Mouse (Mus musculus): ENCODE results near the gene Rassf6.

Gene Rassf6

GRCm38 (mm10) chr5:90640286-90641217 lies at the start of gene Rassf6:
Rassf6 (minus strand) TSS chr5:90640657.
- DNase-seq: peak; percentile 70 to 88

GRCm38 (mm10) chr5:90689426-90690128 lies 49.1 kb upstream of the Rassf6 start:
- peak; percentile 46 to 66 for DNase-seq

DNA sequence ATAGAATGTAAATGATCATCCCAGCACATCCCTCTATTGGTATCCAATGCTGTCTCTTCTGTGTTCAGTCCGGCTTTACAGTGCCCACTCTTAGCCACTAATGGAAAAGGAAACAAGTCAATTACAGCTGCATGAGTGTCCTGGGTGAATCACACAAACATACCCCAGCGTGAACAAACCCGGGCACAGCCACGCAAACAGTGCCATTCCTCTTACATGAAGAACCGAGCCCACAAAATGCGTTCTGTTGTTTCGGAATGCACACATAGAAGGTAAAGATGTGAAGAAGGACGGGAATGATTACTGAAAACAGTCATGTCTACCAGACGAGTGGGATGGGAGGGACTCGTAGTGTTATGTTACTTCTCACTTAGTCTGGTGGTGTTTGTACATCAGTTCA lies 47.5 kb upstream of the Rassf6 start:
- DNase-seq: no peak

GRCm38 (mm10) chr5:90684994-90685393 lies 44.5 kb upstream of the Rassf6 start:
- DNase-seq: no peak

- DNase-seq: no peak
These were observed 41.4 kb upstream of the Rassf6 start for GRCm38 (mm10) chr5:90681842-90682241.

DNA sequence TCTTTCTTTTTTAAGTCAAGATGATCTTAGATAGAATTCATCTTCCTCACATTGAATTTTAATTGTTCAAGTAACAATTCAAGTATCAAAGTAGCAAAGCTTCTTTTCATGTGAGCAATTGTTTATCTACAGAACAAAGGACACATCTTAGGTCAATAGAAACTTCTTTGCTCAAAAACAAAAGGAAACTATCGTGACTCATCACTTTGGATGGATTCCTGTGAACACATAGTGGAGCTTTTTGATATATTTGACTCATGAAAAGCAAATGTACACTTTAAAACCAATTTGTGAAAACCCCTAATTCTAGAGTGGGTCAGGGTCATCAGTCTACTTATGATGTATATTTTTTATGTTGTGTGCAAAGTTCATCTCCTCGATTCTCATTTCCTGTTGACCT lies 37.1 kb upstream of the Rassf6 start:
- DNase-seq: no peak

DNA sequence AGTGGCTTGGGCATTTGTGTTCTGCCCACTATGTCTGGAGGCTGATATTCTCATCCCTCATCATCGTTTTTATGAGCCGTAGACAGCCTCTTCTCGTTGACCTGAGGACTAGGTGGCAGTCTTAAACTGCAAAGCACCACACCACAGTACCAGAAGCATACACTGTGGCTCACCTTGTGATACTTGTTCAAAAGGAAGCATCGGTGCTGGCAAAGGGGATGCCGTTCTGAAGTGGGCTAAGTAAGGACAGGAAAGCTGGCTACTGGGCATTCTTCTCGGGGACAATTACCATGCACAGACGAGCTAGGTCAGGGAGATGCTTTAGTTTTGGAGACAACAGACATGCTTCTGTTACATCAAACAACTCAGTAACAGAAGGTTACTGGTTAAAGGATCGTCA lies 21.4 kb upstream of the Rassf6 start:
- DNase-seq: no peak

DNA sequence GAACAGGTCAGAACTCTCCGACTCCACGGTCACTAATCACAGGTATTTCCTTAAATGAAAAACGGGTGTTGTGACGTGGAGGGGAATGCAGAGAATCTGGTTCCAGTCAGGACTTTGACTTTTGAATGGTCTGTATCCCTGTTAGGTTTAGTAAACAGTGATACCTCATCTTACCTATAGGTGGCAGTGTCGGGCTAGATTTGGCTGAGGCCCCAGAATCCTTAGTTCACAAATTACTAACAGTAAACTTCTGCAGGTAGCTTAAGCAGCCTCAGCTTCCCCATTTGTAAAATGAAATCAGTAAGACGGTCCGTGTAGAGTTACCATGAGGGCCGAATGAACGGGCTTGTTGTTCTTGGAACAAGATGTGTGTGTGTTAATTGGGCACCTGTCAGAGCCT lies 21.0 kb upstream of the Rassf6 start:
- peak in 1 of 2 experiments; percentile 67 for DNase-seq

DNA sequence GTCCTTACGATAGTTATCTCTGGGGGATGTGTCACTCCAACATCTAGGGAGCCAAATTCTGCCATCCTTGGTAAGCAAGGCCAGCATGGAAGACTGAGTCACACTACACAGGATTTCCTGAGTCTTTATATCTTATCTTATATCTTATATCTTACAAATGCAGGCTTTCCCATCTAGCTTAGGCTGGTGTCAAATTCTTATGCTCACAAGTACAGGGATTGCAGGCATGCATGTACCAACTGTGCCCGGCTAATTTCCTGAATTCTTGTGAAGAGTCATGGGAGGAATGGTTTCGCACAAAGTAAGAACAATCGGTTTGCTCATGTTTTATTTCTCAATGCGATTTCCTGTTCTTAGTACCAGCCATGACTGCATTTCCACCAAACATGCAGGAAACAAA lies 20.0 kb upstream of the Rassf6 start:
- DNase-seq: no peak

- no peak for DNase-seq
These were observed 16.2 kb upstream of the Rassf6 start for GRCm38 (mm10) chr5:90656681-90657080.

DNA sequence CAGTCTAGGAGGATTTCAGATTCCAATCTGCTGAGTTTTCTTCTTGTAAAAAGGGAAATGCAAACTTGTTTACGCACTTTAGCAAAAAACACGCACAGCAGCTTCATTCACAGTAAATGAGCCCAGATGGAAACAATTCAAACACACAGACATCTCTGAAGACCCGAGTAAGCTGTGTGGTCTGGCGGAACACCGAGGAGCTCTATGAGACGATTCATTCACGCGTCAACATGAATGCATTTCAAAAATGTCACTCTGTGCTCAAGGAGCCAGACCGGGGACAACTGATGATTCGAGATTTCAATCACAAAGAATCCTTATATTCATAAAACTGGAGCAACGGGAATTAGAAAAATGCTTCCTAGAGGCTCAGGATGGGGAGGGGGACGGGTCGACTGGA lies 15.4 kb upstream of the Rassf6 start:
- DNase-seq: no peak

DNA sequence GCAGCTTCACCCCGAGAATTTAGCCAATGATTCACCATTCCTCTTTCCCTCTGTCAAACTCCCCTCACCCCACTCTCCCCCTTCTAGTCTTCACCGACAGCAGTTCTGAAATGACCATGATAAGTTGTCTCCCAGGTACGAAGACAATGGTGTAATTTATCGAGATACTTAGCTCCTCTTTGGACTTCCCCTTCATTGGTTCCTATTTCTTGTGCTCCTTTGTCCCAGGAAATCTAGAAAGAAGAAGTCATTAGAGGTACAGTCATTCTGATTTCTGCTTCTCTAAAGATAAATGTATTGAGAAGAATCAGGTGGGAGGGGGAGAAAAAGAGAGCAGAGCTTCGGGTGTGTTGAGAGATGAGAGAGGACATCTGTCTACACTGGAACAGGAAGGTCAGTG lies 14.3 kb upstream of the Rassf6 start:
- no peak for DNase-seq

DNA sequence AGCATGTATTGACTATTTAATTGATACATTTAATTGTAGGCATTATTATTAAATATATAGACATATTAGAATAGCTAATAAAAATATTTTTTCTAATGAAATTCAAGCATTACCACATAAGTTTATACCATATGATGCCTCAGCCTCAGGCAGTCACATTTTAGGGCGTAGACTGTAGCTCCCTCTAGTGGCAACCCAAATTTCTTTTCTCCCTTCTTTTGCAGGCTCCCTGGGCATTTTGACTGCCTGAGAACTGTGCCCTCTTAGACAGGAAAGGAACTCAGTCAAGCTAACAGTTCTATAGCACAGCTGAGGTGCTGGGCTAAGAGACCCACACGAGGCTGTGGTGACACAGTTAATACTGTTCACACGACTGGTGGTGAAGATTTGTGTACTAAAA lies 12.3 kb upstream of the Rassf6 start:
- DNase-seq: peak in 1 of 2 experiments; percentile 68

DNA sequence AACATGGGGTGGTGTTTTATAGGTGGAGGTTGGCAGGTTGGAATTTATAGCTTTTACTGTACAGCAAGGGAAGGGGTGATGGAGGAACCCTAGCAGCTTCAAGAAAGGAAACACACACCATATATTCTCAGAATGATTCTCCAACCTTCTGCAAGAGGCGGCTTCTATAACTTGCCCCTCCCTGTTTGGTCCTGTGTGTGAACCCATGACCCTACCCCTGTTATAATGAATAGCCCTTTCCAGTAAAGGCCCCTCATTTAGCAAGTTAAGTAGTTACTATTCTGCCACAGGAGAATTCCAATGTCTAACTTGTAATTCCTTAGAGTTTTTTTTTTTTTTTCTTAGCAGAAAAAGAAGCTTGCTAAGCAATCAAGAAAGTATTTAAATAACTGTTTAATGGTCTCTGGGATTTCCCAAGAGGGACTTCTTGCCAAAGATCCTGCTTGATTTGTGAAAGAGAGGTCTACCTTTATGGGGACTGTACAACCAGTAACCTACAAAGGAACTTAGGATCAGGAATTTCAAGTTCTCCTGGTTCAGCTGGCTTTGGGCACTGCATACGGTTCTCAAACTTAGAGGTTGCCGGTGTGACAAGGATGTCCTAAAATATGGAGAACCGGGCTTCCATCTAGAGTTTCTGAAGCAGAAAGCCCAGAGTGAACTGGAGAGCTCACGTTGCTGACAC lies 10.2 kb upstream of the Rassf6 start:
- DNase-seq: no peak

DNA sequence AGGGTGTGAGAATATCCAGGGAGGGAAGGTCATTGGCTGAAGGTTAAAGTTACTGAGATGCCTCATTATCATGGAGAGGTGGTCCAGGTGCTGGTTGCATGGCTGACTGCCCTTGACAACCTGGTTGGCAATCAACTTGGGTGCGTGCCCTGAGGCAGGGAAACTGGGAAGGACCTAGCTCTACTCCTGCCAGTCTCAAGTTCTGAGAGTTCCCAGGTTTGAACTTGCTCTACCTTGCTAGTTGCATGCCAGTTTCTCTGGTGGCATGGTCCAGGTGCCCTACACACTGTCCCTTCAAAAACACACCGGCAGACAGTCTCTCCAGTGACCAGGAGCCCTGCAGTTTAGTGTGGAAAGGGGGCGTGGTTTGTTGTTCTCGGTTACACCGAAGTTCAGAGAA lies 7.0 kb upstream of the Rassf6 start:
- no peak for DNase-seq

DNA sequence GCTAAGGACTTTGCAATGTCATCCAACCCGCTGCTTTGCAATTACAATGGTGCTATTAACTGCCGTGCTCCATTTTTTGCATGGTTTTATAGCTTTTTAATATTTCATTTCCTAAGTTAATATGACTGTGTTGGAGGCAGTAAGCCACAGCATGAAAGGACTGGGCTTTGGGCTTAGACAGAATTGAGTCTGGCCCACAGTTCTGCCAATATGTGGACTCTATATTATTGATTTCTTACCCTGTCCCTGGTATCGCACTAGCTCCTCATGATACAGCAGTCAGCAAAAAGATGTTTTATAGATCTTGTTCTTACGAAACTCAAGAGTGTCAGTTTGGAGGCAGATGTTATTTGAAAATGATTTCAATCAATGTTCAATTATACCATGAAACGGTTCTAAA lies 5.9 kb upstream of the Rassf6 start:
- DNase-seq: no peak

GRCm38 (mm10) chr5:90645579-90645978 lies 5.1 kb upstream of the Rassf6 start:
- no peak for DNase-seq

DNA sequence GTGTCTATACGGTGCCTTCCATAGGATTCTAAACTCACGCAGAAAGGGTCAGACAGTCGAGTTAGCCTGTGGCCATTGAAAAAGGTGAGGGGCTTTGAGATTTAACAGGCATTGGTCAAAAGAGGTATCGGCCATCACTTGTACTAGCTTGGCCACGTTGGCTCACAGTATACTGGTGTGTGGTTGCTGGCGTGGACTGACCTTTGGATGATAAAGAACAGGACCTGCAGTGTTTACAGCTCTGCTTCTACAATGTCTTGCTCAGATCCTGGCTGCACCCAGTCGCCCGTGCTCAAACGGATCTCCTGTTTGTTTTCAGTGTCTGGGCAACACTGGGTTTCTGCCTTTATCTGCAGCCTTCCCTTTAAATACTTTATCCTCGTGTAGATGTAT lies 757 bp upstream of the Rassf6 start:
- no peak for DNase-seq

- DNase-seq: no peak
These were observed 5.6 kb downstream of the Rassf6 start for GRCm38 (mm10) chr5:90634885-90635284.

DNA sequence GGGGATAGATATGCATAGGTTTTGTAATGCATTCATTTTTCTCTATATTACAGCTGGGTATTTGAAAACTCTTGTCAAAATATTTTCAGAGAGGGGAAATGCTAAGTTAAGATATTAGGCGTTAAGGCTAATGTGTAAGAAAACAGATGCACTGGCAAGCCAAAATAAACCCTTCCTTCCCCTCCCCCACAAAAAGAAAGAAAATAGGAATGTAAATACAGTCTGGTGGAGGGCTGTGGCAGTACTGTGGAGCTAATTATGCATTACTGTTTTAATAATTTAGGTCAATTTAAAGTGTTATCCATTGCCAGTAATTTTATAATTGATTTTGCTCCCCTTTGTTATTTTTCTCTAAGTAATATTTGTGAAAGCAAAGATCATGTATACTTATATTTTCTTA lies 11.9 kb downstream of the Rassf6 start:
- DNase-seq: no peak

- no peak for DNase-seq
These were observed 12.4 kb downstream of the Rassf6 start for GRCm38 (mm10) chr5:90628011-90628410.

- DNase-seq: no peak
These were observed 13.0 kb downstream of the Rassf6 start for GRCm38 (mm10) chr5:90627423-90627822.

GRCm38 (mm10) chr5:90624708-90625425 lies 15.6 kb downstream of the Rassf6 start:
- no peak for DNase-seq
